17 mouse cellular contexts compared by ENCODE assay signal in the genomic region with DNA sequence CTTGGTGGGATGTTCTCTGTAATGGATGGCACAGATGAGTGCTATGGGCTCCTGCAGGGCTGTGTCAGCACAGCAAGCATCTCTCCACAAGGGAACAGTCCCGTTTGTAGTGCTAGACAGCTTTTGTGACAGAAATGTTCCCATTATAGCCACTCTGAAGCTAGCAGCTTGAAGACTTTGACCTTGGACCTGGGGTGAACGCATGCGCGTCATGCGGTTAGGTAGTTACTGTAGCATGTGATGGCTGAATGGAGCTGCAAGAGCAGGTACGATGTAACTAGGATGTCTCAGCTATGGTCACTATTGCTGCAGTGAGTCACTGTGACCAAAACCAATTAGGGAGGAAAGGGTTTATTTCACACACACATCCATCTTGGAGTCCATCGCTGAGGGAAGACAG.
"Had no signal": no experiment of that assay in that cellular context is flagged by ENCODE, and none has a peak within 500 bp of the region (broad histone marks: within the 10 kb centered on the region; RNA-seq: fewer than 3 reads in every experiment).

No protein-coding gene starts in this region.

- H3K9ac ChIP-seq: limb, embryonic 13.5 days; liver, embryonic 14.5 days; liver, postnatal 0 days; lung, embryonic 14.5 days; midbrain, embryonic 13.5 days had no signal

- H3K4me2 ChIP-seq: limb, embryonic 13.5 days; lung, embryonic 14.5 days; midbrain, embryonic 13.5 days had no signal

- DNase-seq: layer of hippocampus, adult 9-11 months; liver; liver, postnatal 0 days; lung, embryonic 14.5 days; thymus, adult 2 months; thymus, postnatal 14 days; thymus, postnatal 4 days had no signal

- H3K4me1 ChIP-seq: limb, embryonic 10.5 days; limb, embryonic 13.5 days; midbrain, embryonic 13.5 days had no signal

- H3K9me3 ChIP-seq: limb, embryonic 10.5 days; limb, embryonic 13.5 days; midbrain, embryonic 13.5 days had no signal

- ATAC-seq: hindbrain, postnatal 0 days; inflammation-experienced regulatory T-cells, adult 6 months; intestine, embryonic 16.5 days; liver, postnatal 0 days; lung, postnatal 0 days; midbrain, embryonic 13.5 days had no signal

- H3K27ac ChIP-seq: hindbrain, postnatal 0 days; layer of hippocampus, adult 2 months; limb, embryonic 10.5 days; limb, embryonic 13.5 days; liver, embryonic 14.5 days; macrophage; midbrain, embryonic 13.5 days had no signal

- H3K27me3 ChIP-seq: limb, embryonic 13.5 days; midbrain, embryonic 13.5 days had no signal

- H3K4me3 ChIP-seq: layer of hippocampus, adult 2 months; limb, embryonic 10.5 days; limb, embryonic 13.5 days; midbrain, embryonic 13.5 days had no signal
